Mouse (Mus musculus) liver, embryonic 14.5 days (tissue): ENCODE data around the gene F11.

Source experiments
- CTCF ChIP-seq: IDR thresholded peaks from 2 replicates; pipeline ENCODE4 v1.5.1; 2016; ENCODE audit warnings: antibody characterized with exemption, low read depth, control low read depth
- EP300 ChIP-seq: IDR thresholded peaks from 2 replicates; pipeline ENCODE4 v1.6.1; 2016; ENCODE audit warnings: antibody characterized with exemption, low read depth

- TF ChIP-seq CTCF (no peak), EP300 (no peak)
Measured at GRCm38 (mm10) chr8:45268485-45268884, 6.7 kb upstream of the F11 start.
